Mouse (Mus musculus) ovary, postnatal 36 days (tissue): Measurements from ENCODE around the gene Lct.
"Not testable (repeated sequence)": the region's sequence is repeated elsewhere in the genome, so short reads cannot be mapped to it uniquely, and the experiment has no call there.

Experiments used
- DNase-seq: peaks from one replicate; pipeline ENCODE4 v3.0.0; 2022; ENCODE audit warnings: low spot score, mixed read lengths

Lct gene

GRCm38 (mm10) chr1:128295717-128296528 is 32.2 kb downstream of the Lct start:
- no peak for DNase-seq

- no peak for DNase-seq
Measured at GRCm38 (mm10) chr1:128295296-128295695, 32.8 kb downstream of the Lct start.

DNA sequence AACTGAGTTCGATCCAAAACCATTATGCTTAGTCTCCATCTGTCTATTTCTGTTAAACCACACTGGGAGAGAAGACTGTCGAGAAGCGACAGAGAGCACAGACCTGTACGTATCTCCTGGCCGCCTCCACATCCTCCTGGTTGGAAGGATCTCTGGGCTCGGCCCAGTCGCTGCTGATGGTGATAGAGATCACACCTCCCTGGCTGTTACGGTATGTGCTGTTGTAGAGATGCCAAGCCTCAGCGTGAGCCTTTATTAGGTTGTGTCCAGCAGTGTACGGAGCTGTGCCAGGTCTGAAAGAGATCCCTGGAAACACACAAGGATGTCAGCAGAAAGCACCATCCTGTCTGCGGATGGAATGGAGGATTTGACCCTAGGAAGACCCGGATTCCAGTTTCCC is 34.6 kb downstream of the Lct start:
- DNase-seq: no peak

DNA sequence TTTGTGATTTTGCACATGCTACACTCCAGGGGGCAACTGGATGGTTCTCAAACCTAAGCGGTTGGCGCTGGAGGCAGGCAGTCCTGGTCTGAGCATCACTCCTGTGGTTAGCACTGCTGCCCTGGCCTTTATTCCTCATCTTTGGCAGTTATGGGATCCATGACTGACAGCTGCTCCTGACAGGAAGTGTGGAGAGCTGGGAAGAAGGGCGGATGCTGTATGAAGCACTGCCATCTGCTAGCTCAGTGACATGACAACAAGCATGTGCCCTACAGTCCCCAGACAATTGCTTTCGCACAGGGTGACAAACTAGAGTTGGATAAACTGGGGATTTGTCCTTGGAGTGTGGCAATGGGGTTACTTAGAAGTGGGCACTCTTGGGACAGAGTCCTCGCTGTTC is 37.8 kb downstream of the Lct start:
- DNase-seq: no peak

DNA sequence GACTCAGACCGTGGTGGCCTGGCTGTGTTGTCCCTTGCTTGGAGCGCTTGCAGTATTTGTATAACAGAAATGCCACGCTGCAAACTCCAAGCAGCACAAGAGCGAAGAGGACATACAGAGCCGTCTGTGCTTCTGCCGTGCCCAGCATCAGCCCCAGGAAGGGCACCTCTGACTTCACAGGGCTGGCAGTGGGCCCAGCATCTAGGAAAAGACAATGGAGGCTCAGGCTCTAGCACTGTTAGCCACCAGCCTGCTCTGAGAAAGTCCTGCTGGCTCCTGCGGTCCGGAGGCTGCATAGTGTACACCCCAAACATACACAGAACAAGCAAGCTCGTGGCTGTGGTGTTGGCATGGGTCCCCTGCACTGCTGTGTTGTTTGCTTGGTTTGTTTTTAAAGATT is 43.0 kb downstream of the Lct start:
- no peak for DNase-seq

DNA sequence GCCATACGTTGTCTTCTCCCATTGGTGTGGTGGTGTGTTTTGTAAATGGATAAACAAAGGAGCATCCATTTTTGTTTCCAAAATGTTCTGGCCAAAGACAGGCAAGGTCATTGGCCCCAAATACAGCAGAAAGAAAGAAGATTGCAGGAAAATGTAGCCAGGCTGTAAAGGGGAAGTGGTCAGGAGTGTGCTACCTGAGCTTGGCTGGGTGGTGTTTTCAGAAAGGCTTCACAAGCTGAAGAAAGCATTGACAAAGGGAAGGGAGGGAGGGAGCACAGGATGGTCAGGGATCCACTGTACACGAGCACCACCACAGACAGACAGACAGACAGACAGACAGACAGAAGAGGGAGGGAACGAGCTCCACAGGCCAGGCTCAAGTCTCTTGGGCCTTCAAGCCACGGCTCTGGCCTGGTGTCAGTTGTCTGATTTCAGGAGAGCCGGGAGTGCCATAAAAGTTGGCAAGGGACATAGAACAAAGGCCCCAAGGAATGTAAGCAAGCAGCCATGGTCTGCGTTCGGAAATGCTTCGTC is 43.9 kb downstream of the Lct start:
- no peak for DNase-seq

GRCm38 (mm10) chr1:128282924-128283323 is 45.2 kb downstream of the Lct start:
- DNase-seq: no peak

DNA sequence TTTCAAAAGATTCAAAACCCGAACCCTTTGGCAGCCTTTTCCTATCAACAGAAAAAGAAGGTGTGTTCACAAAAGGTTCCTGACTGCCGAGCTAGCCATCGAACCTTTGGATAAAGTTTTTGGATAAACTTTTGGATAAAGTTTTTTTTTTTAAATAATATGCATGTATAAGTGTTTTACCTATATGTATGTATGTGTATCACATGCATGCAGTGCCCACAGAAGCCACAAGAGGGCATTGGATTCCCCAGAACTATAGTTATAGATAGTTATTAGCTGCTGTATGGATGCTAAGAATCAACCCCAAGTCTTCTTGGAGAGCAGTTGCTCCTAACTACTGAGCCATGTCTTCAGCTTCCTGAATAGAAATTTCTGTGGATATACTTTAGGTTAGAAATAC is 46.4 kb downstream of the Lct start:
- DNase-seq: no peak

GRCm38 (mm10) chr1:128278563-128278962 is 49.6 kb downstream of the Lct start:
- no peak for DNase-seq

- DNase-seq: no peak
Measured at GRCm38 (mm10) chr1:128275908-128276307, 52.2 kb downstream of the Lct start.

- DNase-seq: no peak
Measured at GRCm38 (mm10) chr1:128270731-128271130, 57.4 kb downstream of the Lct start.

DNA sequence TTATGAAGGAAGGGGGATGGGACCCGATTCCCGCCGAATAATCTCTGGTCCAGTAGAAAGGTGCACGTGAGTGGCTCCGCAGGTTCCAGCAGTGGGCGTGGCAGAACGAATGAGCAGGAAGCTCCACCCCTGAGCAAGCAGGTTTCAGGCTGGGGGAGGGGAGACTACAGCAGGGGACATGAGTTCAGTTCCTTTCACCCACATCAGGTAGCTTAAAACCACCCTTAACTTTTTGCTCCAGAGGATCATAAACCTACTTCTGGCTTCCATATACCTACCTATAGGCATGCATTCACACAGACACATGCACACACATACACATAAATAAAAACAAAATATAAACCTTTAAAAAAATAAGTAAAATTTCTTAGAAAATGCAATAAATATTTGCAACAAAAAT is 61.1 kb downstream of the Lct start:
- DNase-seq: not testable (repeated sequence)

DNA sequence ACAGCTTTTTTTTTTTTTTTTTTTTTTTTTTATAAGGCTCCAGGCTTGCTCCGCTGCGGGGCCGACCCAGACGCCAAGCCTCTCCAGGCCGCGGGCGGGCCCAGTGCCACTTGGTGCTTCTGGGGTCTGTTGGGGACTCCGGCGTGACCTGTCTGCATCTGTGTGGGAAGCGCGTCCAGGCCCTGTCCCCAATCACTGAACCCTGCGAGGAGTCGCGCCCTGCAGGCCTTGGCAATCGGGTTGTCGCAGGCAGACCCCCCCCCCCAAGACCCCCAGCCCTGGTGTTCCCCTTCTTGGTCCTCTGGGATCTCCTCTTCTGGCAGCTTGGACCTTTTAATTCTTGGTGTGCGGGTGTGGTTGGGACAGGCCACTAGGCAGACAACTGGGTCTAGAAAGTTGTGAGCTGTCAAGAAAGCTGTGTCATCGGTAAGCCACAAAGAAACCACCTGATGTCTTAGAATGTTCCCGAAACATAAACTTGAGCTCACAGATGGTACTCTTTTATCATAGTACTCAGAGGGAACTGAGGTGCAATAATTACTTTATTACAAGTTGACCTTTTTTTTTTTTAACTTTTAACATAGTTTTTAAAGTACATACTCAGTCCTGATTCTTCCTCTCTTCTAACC is 83.3 kb downstream of the Lct start:
- peak; percentile 39 for DNase-seq

DNA sequence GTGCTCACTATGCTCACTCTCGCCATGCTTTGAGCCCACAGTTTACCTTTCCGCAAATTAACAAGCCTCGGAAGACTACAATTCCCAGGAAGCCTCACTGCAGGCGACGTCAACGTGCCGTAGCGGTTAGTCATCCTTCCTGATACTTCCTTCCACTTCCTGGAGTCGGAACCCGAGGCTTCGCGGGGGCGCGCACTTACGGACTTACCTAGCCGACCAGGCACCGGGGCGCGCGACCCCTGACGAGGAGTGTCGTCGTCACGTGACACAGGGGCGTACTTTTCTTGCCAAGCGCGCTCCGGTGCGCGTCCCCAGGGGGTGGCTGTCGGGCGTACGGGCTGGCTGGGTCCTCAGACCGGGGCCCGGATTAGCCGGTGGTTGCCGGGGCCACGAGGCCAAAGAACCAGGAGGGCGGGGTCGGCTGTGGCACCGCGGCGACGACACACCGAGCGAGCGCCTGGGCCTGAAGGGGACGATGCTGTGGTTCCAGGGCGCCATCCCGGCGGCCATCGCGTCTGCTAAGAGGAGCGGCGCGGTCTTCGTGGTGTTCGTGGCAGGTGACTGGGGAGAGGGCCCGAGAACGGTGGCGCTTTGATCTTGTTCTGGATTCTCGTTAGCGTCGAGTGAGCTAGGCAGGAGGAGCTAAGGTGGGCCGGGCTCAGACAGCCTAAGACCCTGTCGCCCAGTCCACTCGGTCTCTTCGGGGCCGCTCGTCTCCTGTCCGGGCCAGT is 84.0 kb downstream of the Lct start:
- peak; percentile 95 for DNase-seq

DNA sequence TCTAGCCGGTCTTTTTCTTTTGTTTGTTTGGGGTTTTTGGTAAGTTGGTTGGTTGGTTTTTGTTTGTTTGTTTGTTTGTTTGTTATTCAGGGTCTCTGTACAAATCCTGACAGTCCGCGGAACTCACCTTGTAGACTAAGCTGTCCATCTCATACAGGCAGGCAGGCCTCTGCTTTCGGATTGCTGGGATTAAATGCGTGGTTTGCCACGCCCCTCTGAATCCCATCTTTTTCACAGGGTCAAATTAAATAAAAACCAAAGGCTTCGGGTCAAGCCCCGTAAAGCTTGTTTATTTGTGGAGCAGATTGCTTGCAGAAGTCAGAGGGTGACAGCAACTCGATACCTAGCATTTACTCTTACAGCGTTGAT is 84.5 kb downstream of the Lct start, which contains the start of gene Ubxn4:
Ubxn4 (plus strand) TSS at position 338 of the 369 bp plus-strand sequence.
- DNase-seq: no peak

DNA sequence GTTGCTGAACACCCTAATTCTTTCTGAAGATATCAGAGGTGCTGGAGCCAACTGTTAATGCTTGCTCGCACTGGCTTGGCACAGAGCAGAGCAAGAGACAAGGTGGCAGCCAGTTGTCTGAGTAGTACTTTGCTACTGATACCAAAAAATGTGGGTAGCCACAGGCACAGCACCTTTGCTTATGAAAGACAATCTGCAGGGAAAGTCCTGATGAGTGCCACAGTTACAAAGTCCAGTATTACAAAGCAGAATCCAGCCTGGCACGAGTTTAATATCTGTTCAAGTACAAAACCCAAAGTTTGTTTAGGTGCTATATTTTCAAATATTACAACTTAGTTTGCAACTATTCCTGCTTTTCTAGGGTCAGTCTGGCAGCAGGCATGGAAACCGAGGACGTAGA is 92.9 kb downstream of the Lct start:
- DNase-seq: no peak
